ENCODE assay signal across 8 mouse cellular contexts in the genomic region with DNA sequence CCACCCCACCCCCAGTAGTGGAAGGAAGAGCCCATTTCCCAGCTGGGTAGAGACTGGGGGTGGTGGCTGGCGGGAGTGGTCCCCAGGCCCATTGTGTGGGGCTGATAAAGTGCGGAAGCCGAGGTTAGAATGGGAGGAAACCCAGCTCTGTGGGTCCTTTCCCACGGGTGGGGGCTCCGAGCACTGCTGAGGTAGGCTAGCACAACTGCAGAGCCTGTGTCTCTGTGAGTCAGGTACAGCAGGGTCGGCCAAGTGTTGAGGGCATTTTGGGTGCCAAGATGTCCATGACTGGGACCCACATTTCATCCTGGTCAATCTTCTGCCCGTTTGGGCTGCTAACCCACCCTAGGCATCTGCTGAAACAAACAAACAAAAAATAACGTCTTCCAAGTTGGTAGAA.
DNase-seq lines count a peak whose midpoint lies in the region; ATAC-seq and TF ChIP-seq lines count a peak whose summit lies in the region.

No protein-coding gene starts in this region.

- no peaks in the 10 kb centered on the region; the same call in 1 of the 2 replicates for H3K36me3 ChIP-seq in forebrain, embryonic 11.5 days (ENCODE audit: control insufficient read depth, insufficient read depth, low read length)
- H3K36me3 ChIP-seq in forebrain, embryonic 16.5 days (ENCODE audit: control insufficient read depth, insufficient read depth) = 0 out of 2 replicates have a peak, but pooled peaks cover 4% of the 10 kb centered on the region
- H3K36me3 ChIP-seq in thymus, adult 2 months (ENCODE audit: control insufficient read depth, insufficient read depth, low read length) = no peaks in the 10 kb centered on the region; the same call in 1 of the 2 replicates
- peaks cover 30% of the 10 kb centered on the region for H3K36me3 ChIP-seq in kidney, embryonic 16.5 days (ENCODE audit: insufficient read depth, low read length)
- no peaks in the 10 kb centered on the region; the same call in 1 of the 2 replicates for H3K36me3 ChIP-seq in stomach, embryonic 16.5 days (ENCODE audit: control insufficient read depth, insufficient read depth, low read length)

- H3K4me3 ChIP-seq in forebrain, embryonic 11.5 days (ENCODE audit: low read depth, low read length) = no peak overlapping the region
- H3K4me3 ChIP-seq in forebrain, embryonic 16.5 days (replicated peaks; ENCODE audit: low read length) = no peak overlapping the region
- no peak overlapping the region for H3K4me3 ChIP-seq in thymus, adult 2 months (ENCODE audit: control insufficient read depth, insufficient read depth, low read length)
- no peak overlapping the region for H3K4me3 ChIP-seq in kidney, embryonic 16.5 days (ENCODE audit: low read length)
- H3K4me3 ChIP-seq in stomach, embryonic 16.5 days (replicated peaks; ENCODE audit: low read length) = no peak overlapping the region

- no peak for TF ChIP-seq CTCF in thymus, adult 2 months (IDR thresholded peaks at IDR 0.05; ENCODE audit: borderline replicate concordance, control insufficient read depth, extremely low read depth, insufficient read depth, low read length, poor library complexity)

- 76% methylated on average over 8 of the region's 8 CpGs for WGBS in forebrain, embryonic 11.5 days
- 57% methylated on average over 8 of the region's 8 CpGs for WGBS in forebrain, embryonic 16.5 days
- 52% methylated on average over 8 of the region's 8 CpGs for WGBS in thymus, adult 2 months
- WGBS in kidney, embryonic 16.5 days = 65% methylated on average over 8 of the region's 8 CpGs
- WGBS in stomach, embryonic 16.5 days = 60% methylated on average over 8 of the region's 8 CpGs

- no peak overlapping the region for H3K9ac ChIP-seq in forebrain, embryonic 11.5 days (ENCODE audit: low read length)
- no peak overlapping the region for H3K9ac ChIP-seq in forebrain, embryonic 16.5 days (replicated peaks; ENCODE audit: low read depth, low read length)
- H3K9ac ChIP-seq in kidney, embryonic 16.5 days (replicated peaks; ENCODE audit: low read length) = no peak overlapping the region; the same call in 1 of the 2 replicates
- no peak overlapping the region for H3K9ac ChIP-seq in stomach, embryonic 16.5 days (ENCODE audit: low read length)

- DNase-seq in forebrain, embryonic 11.5 days (ENCODE audit: low spot score) = no peak
- peak; percentile 24 for DNase-seq in thymus, postnatal 25 days
- DNase-seq in thymus, adult 2 months = no peak
- DNase-seq in gastrocnemius, postnatal 4 days (ENCODE audit: low spot score in 2 of 2) = no peak

- H3K4me2 ChIP-seq in forebrain, embryonic 11.5 days (ENCODE audit: low read depth, low read length, severe bottlenecking) = no peak overlapping the region
- no peak overlapping the region for H3K4me2 ChIP-seq in forebrain, embryonic 16.5 days (ENCODE audit: low read length)
- H3K4me2 ChIP-seq in kidney, embryonic 16.5 days (replicated peaks; ENCODE audit: low read depth, low read length) = no peak overlapping the region
- H3K4me2 ChIP-seq in stomach, embryonic 16.5 days (ENCODE audit: low read depth, low read length) = no peak overlapping the region

- H3K27me3 ChIP-seq in forebrain, embryonic 11.5 days (ENCODE audit: control insufficient read depth, insufficient read depth, low read length) = no peaks in the 10 kb centered on the region
- H3K27me3 ChIP-seq in forebrain, embryonic 16.5 days (replicated peaks; ENCODE audit: control insufficient read depth, insufficient read depth, low read length) = no peaks in the 10 kb centered on the region
- H3K27me3 ChIP-seq in thymus, adult 2 months (ENCODE audit: control insufficient read depth, insufficient read depth, low read length) = no peaks in the 10 kb centered on the region
- no peaks in the 10 kb centered on the region for H3K27me3 ChIP-seq in kidney, embryonic 16.5 days (ENCODE audit: insufficient read depth, low read length)
- H3K27me3 ChIP-seq in stomach, embryonic 16.5 days (ENCODE audit: control insufficient read depth, insufficient read depth, low read length) = no peaks in the 10 kb centered on the region

- H3K27ac ChIP-seq in forebrain, embryonic 11.5 days (ENCODE audit: low read depth, low read length) = peak overlapping the region; percentile 25; the same call in 1 of the 2 replicates
- H3K27ac ChIP-seq in forebrain, embryonic 16.5 days (ENCODE audit: low read length) = no peak overlapping the region; the same call in 1 of the 2 replicates
- no peak overlapping the region for H3K27ac ChIP-seq in thymus, adult 2 months (ENCODE audit: control insufficient read depth, insufficient read depth, low read length)
- peak overlapping the region; percentile 41 for H3K27ac ChIP-seq in kidney, embryonic 16.5 days (ENCODE audit: low read length)
- 0 out of 2 replicates have a peak overlapping the region, but pooled peaks have one; percentile 14 for H3K27ac ChIP-seq in stomach, embryonic 16.5 days (ENCODE audit: low read length)

- ATAC-seq in forebrain, embryonic 11.5 days (replicated peaks; ENCODE audit: low FRiP score) = no peak
- no peak for ATAC-seq in forebrain, embryonic 16.5 days
- no peak for ATAC-seq in kidney, embryonic 16.5 days (ENCODE audit: low FRiP score, low TSS enrichment)
- ATAC-seq in stomach, embryonic 16.5 days (ENCODE audit: insufficient read depth, low FRiP score) = no peak
- no peak for ATAC-seq in megakaryocyte-erythroid progenitor cell, adult 5-6 weeks (replicated peaks; ENCODE audit: low FRiP score, low TSS enrichment, poor library complexity, severe bottlenecking)

- H3K9me3 ChIP-seq in forebrain, embryonic 11.5 days (ENCODE audit: control insufficient read depth, low read length) = no peaks in the 10 kb centered on the region
- no peaks in the 10 kb centered on the region for H3K9me3 ChIP-seq in forebrain, embryonic 16.5 days (ENCODE audit: control insufficient read depth, low read length)
- H3K9me3 ChIP-seq in kidney, embryonic 16.5 days (ENCODE audit: low read length) = no peaks in the 10 kb centered on the region
- H3K9me3 ChIP-seq in stomach, embryonic 16.5 days (replicated peaks; ENCODE audit: control insufficient read depth, low read length) = no peaks in the 10 kb centered on the region

- H3K4me1 ChIP-seq in forebrain, embryonic 11.5 days (replicated peaks; ENCODE audit: control insufficient read depth, insufficient read depth, low read length) = peaks cover 4% of the 10 kb centered on the region; the same call in 1 of the 2 replicates
- peaks cover 49% of the 10 kb centered on the region for H3K4me1 ChIP-seq in forebrain, embryonic 16.5 days (replicated peaks; ENCODE audit: control insufficient read depth, insufficient read depth, low read length)
- H3K4me1 ChIP-seq in thymus, adult 2 months (replicated peaks; ENCODE audit: control insufficient read depth, insufficient read depth, low read length) = peaks cover 5% of the 10 kb centered on the region
- H3K4me1 ChIP-seq in kidney, embryonic 16.5 days (ENCODE audit: insufficient read depth, low read length) = peaks cover 44% of the 10 kb centered on the region
- peaks cover 50% of the 10 kb centered on the region for H3K4me1 ChIP-seq in stomach, embryonic 16.5 days (ENCODE audit: control insufficient read depth, insufficient read depth, low read length)

- TF ChIP-seq POLR2A in thymus, adult 2 months (IDR thresholded peaks at IDR 0.05; ENCODE audit: control insufficient read depth, extremely low read depth, insufficient read depth, low read length, poor library complexity) = no peak

Comparison
In these comparisons a context has a peak if more than half of its experiments do, and no peak if none do; other contexts are left out.
1. H3K27ac ChIP-seq: peak in forebrain, embryonic 11.5 days (single experiment), kidney, embryonic 16.5 days (single experiment) and stomach, embryonic 16.5 days (single experiment); none in forebrain, embryonic 16.5 days (single experiment) and thymus, adult 2 months (single experiment).